Mouse (Mus musculus) intestine, postnatal 0 days (tissue): ENCODE measurements at regions not wholly inside any gene's neighbourhood (a gene's known extent, or its start where the extent isn't known, plus 50 kb on each side); places are given as distances from the start of the nearest gene placed in this dataset.

ENCODE experiments used
- ATAC-seq: fragments of 200-750 bp; cut with Nextera tagmentation; 2 replicates; pipeline ENCODE4 v1.8.0; 2017; ENCODE audit warnings: mild to moderate bottlenecking, moderate TSS enrichment, moderate library complexity
- H3K27ac ChIP-seq: fragments of 300-500 bp; sonication (generic); 2 replicates; pipeline ENCODE4 v1.5.1; 2014; ENCODE audit warnings: mild to moderate bottlenecking, low read depth, low read length, moderate library complexity
- H3K27me3 ChIP-seq: fragments of 300-500 bp; sonication (generic); replicated peaks from 2 replicates; pipeline ENCODE4 v1.6.1; 2014; ENCODE audit warnings: low read length, mixed read lengths; ENCODE audit not compliant: control insufficient read depth, insufficient read depth
- H3K36me3 ChIP-seq: fragments of 300-500 bp; sonication (generic); 2 replicates; pipeline ENCODE4 v1.6.1; 2014; ENCODE audit warnings: mild to moderate bottlenecking, moderate library complexity; ENCODE audit not compliant: control insufficient read depth, insufficient read depth
- H3K4me1 ChIP-seq: fragments of 300-500 bp; sonication (generic); replicated peaks from 2 replicates; pipeline ENCODE4 v1.6.1; 2014; ENCODE audit warnings: antibody characterized with exemption, low read length, mixed read lengths; ENCODE audit not compliant: control insufficient read depth, insufficient read depth
- H3K4me2 ChIP-seq: fragments of 300-500 bp; sonication (generic); replicated peaks from 2 replicates; pipeline ENCODE4 v1.6.1; 2014; ENCODE audit warnings: low read depth, mild to moderate bottlenecking, moderate library complexity
- H3K4me3 ChIP-seq: fragments of 300-500 bp; sonication (generic); 2 replicates; pipeline ENCODE4 v1.5.1; 2014; ENCODE audit warnings: low read depth, low read length
- H3K9ac ChIP-seq: fragments of 300-500 bp; sonication (generic); 2 replicates; pipeline ENCODE4 v1.6.1; 2014; ENCODE audit warnings: mild to moderate bottlenecking, low read depth, low read length
- H3K9me3 ChIP-seq: fragments of 300-500 bp; sonication (generic); 2 replicates; pipeline ENCODE4 v1.6.1; 2016; ENCODE audit warnings: mixed run types; ENCODE audit not compliant: control insufficient read depth
- CTCF ChIP-seq: sonication (generic); IDR thresholded peaks from 2 replicates; pipeline ENCODE4 v1.5.1; 2016; ENCODE audit warnings: low read depth, mild to moderate bottlenecking, control low read depth, antibody characterized with exemption, moderate library complexity
- WGBS: fragments of 180-500 bp; shearing (Covaris S2); extraction: QIAGEN DNeasy Blood & Tissue Kit; methylation state at CpG from one replicate; pipeline ENCODE4 v1.1.7; 2014; 5-methylcytosine and 5-hydroxymethylcytosine counted together

- H3K27ac ChIP-seq = no peak overlapping the region
- no peaks in the 10 kb centered on the region for H3K27me3 ChIP-seq
- TF ChIP-seq CTCF = no peak
- H3K9ac ChIP-seq = no peak overlapping the region
- 0 out of 2 replicates have a peak, but pooled peaks cover 4% of the 10 kb centered on the region for H3K9me3 ChIP-seq
- ATAC-seq = no peak
- WGBS = 79% methylated on average over 3 of the region's 3 CpGs
- no peaks in the 10 kb centered on the region for H3K4me1 ChIP-seq
- no peaks in the 10 kb centered on the region for H3K36me3 ChIP-seq
- H3K4me2 ChIP-seq = no peak overlapping the region
- no peak overlapping the region for H3K4me3 ChIP-seq
Observed at GRCm38 (mm10) chr9:116365701-116366100, 190.5 kb upstream of the Tgfbr2 start.

- Histone ChIP-seq H3K36me3 (no peaks in the 10 kb centered on the region), H3K27me3 (no peaks in the 10 kb centered on the region), H3K27ac (no peak overlapping the region), H3K9ac (no peak overlapping the region), H3K4me1 (no peaks in the 10 kb centered on the region), H3K9me3 (0 out of 2 replicates have a peak, but pooled peaks cover 4% of the 10 kb centered on the region), H3K4me3 (no peak overlapping the region), H3K4me2 (no peak overlapping the region)
- no peak for TF ChIP-seq CTCF
- 64% methylated on average over 12 of the region's 12 CpGs for WGBS
- ATAC-seq = no peak
Observed at GRCm38 (mm10) chr9:116365016-116365685, 190.0 kb upstream of the Tgfbr2 start.

- H3K36me3 ChIP-seq = no peaks in the 10 kb centered on the region
- no peak for ATAC-seq
- 0 out of 2 replicates have a peak, but pooled peaks cover 4% of the 10 kb centered on the region for H3K9me3 ChIP-seq
- no peak overlapping the region for H3K4me2 ChIP-seq
- no peak overlapping the region for H3K9ac ChIP-seq
- 75% methylated on average over 3 of the region's 3 CpGs for WGBS
- no peak overlapping the region for H3K27ac ChIP-seq
- no peak for TF ChIP-seq CTCF
- H3K4me3 ChIP-seq = no peak overlapping the region
- no peaks in the 10 kb centered on the region for H3K27me3 ChIP-seq
- H3K4me1 ChIP-seq = no peaks in the 10 kb centered on the region
Observed at GRCm38 (mm10) chr9:116361092-116361491, 185.9 kb upstream of the Tgfbr2 start.

GRCm38 (mm10) chr9:116354056-116354732 lies 179.0 kb upstream of the Tgfbr2 start:
- TF ChIP-seq CTCF = no peak
- Histone ChIP-seq H3K27ac (no peak overlapping the region), H3K27me3 (no peaks in the 10 kb centered on the region), H3K4me1 (no peaks in the 10 kb centered on the region), H3K4me3 (no peak overlapping the region), H3K4me2 (no peak overlapping the region), H3K9ac (no peak overlapping the region), H3K36me3 (no peaks in the 10 kb centered on the region), H3K9me3 (0 out of 2 replicates have a peak, but pooled peaks cover 2% of the 10 kb centered on the region)
- no peak for ATAC-seq
- WGBS = 67% methylated on average over 7 of the region's 7 CpGs

GRCm38 (mm10) chr9:116352801-116353494 lies 177.8 kb upstream of the Tgfbr2 start:
- WGBS = 64% methylated on average over 4 of the region's 4 CpGs
- no peak for TF ChIP-seq CTCF
- H3K9ac ChIP-seq = no peak overlapping the region
- no peak overlapping the region for H3K4me3 ChIP-seq
- ATAC-seq = no peak
- no peaks in the 10 kb centered on the region for H3K4me1 ChIP-seq
- no peak overlapping the region for H3K4me2 ChIP-seq
- no peak overlapping the region for H3K27ac ChIP-seq
- no peaks in the 10 kb centered on the region for H3K36me3 ChIP-seq
- 0 out of 2 replicates have a peak, but pooled peaks cover 2% of the 10 kb centered on the region for H3K9me3 ChIP-seq
- no peaks in the 10 kb centered on the region for H3K27me3 ChIP-seq
